Mouse (Mus musculus): ENCODE measurements at regions not wholly inside any gene's neighbourhood (a gene's known extent, or its start where the extent isn't known, plus 50 kb on each side); places are given as distances from the start of the nearest gene placed in this dataset.

- Histone ChIP-seq H3K27ac (replicated peaks) (no peak overlapping the region), H3K9me3 (replicated peaks) (no peaks in the 10 kb centered on the region), H3K27me3 (ENCODE audit: low read depth, poor library complexity, severe bottlenecking) (no peaks in the 10 kb centered on the region), H3K36me3 (no peaks in the 10 kb centered on the region), H3K4me3 (no peak overlapping the region), H3K4me1 (peaks cover 10% of the 10 kb centered on the region)
- WGBS: 85% methylated on average over 2 of the region's 2 CpGs
- DNase-seq (ENCODE audit: low spot score): no peak
Measured at GRCm38 (mm10) chr17:88847255-88847654, 55.5 kb upstream of the Lhcgr start.

DNA sequence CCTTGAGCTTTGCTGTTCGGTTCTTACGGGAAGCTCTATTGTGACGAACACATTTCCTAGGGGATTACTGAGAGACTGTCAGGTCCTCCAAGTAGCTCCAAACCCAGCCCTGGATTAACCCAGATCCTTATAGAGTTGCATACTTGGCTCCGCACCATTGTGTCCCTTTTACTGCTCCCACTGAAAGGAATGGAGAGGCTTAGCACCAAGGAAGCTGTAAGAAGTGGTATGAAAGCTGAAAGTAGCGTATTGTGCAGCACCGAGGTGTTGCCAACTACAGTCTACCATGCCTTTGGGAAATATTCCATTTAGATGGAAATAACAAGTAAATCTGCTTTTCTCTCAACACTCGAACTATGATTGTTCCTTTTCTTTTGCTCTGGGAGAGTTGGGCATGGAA lies 53.5 kb upstream of the Lhcgr start:
- 75% methylated on average over 7 of the region's 7 CpGs for WGBS
- H3K27me3 ChIP-seq (ENCODE audit: low read depth, poor library complexity, severe bottlenecking): no peaks in the 10 kb centered on the region
- no peaks in the 10 kb centered on the region for H3K9me3 ChIP-seq (replicated peaks)
- peaks cover 10% of the 10 kb centered on the region for H3K4me1 ChIP-seq
- no peaks in the 10 kb centered on the region for H3K36me3 ChIP-seq
- DNase-seq (ENCODE audit: low spot score): no peak
- no peak overlapping the region for H3K27ac ChIP-seq (replicated peaks)
- no peak overlapping the region for H3K4me3 ChIP-seq

Measured in midbrain, embryonic 10.5 days (tissue).